Mouse (Mus musculus): ENCODE data around the gene Izumo2. TPM values are rescaled to one million over a fixed set of nuclear protein-coding genes. Genes with fewer than 3 reads are reported as not detected.
"Not testable (repeated sequence)": the region's sequence is repeated elsewhere in the genome, so short reads cannot be mapped to it uniquely, and the experiment has no call there.

Gene Izumo2
- polyA plus RNA-seq, 1 experiment from 2014 or later, result not detected

DNA sequence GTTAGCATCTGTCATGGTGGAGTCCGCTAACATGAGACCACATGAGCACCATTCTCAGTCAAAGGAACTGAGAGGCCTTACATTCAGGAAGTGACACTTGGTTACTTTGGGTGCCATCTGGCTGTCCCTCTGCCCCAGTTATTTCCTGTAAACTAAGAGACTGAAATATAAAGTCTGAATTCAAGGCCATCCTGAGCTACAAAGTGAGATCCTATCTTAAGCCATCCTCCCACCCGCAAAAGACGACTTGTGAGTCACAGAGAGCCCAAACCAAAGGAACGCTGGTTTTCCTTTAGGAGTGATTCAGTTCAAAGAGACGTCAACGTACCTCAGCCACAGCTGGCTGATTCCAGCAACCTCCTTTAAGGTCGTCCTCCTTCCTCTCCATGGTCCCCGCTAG is 32.8 kb downstream of the Izumo2 start:
- H3K4me3 ChIP-seq, result no peak overlapping the region
- H3K27ac ChIP-seq, result no peak overlapping the region
- H3K4me2 ChIP-seq (replicated peaks), result no peak overlapping the region
- no peaks in the 10 kb centered on the region for H3K36me3 ChIP-seq
- H3K9me3 ChIP-seq, result no peaks in the 10 kb centered on the region
- ATAC-seq (ENCODE audit: low FRiP score, low read depth), result no peak
- peaks cover 5% of the 10 kb centered on the region; the same call in 1 of the 2 replicates for H3K4me1 ChIP-seq
- WGBS, result 77% methylated on average over 8 of the region's 8 CpGs
- H3K27me3 ChIP-seq, result no peaks in the 10 kb centered on the region
- no peak overlapping the region for H3K9ac ChIP-seq

DNA sequence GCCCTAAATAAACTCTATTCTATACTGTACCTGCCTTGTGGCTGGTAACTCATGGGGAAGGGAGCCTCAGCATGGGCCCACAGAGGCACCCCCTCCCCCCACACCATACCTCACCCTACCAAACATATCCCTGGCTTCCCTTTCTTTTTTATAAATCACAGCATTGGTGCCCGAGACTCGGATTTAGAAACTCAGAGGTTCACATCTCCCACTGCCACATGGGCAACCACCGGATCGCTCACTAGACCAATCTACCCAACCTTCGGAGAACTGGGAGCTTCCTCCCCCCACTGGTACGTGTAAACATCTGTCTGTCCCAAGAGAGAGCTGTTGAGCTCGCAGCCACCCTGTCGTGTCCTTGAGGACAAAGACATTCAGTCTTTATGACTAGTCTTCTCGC is 35.7 kb downstream of the Izumo2 start:
- Histone ChIP-seq H3K4me2 (replicated peaks) (peak overlapping the region; percentile 76), H3K9ac (peak overlapping the region; percentile 67; the same call in 1 of the 2 replicates), H3K9me3 (no peaks in the 10 kb centered on the region), H3K27ac (no peak overlapping the region), H3K4me1 (peaks cover 18% of the 10 kb centered on the region), H3K4me3 (peak overlapping the region; percentile 48; the same call in 1 of the 2 replicates), H3K27me3 (no peaks in the 10 kb centered on the region), H3K36me3 (no peaks in the 10 kb centered on the region)
- ATAC-seq (ENCODE audit: low FRiP score, low read depth), result no peak
- WGBS, result 49% methylated on average over 9 of the region's 9 CpGs

DNA sequence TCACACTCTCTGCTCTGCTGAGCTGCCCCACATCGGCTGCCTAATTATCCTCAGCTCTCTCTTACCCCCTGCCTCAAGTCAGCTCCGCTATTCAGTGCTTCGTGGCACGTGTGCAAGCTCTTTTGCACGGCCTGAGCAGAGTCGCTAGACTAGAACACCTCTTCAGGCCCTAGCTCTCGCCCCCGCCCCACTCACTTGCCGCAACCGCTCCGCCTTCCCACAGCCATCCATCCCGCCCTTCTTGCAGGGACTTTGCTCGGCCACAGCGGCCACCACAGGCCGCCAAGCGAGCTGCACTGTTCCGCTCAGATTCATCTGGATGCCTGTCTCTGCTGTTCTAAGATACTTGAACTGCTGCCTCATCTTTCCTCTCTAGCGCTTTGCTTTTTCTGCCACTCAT is 36.5 kb downstream of the Izumo2 start:
- ATAC-seq (ENCODE audit: low FRiP score, low read depth), result peak; percentile 54; the same call in 1 of the 2 replicates

DNA sequence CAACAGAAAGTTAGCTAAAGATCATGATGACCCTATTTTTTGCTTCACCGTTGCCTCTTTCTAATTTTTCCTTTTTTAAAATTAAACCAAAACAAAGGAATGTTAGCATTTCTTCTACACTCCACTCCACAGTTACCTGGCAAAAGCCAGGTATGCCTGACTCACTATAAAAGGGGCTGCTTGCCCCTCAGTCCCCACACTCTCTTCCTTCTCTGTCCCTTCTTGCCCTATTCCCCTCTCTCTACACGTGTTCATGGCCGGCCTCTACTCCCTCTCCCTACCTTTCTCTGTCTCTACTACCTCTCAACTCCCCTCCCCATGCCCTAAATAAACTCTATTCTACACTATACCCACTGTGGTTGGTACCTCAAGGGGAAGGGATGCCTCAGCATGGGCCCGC is 38.6 kb downstream of the Izumo2 start:
- Histone ChIP-seq H3K4me2 (replicated peaks) (peak overlapping the region; percentile 71), H3K27ac (no peak overlapping the region), H3K36me3 (peaks cover 3% of the 10 kb centered on the region), H3K4me1 (peaks cover 22% of the 10 kb centered on the region), H3K9me3 (no peaks in the 10 kb centered on the region), H3K27me3 (no peaks in the 10 kb centered on the region), H3K4me3 (peak overlapping the region; percentile 62), H3K9ac (0 out of 2 replicates have a peak overlapping the region, but pooled peaks have one; percentile 50)
- ATAC-seq (ENCODE audit: low FRiP score, low read depth), result no peak
- 66% methylated on average over 4 of the region's 4 CpGs for WGBS

More for the DNA sequence above, 36.5 kb downstream of the Izumo2 start:
- no peak overlapping the region for H3K27ac ChIP-seq
- H3K4me1 ChIP-seq, result peaks cover 22% of the 10 kb centered on the region
- peak overlapping the region; percentile 48 for H3K4me3 ChIP-seq
- peak overlapping the region; percentile 76 for H3K4me2 ChIP-seq (replicated peaks)
- peak overlapping the region; percentile 67 for H3K9ac ChIP-seq
- H3K27me3 ChIP-seq, result no peaks in the 10 kb centered on the region
- under 1% methylated on average over 18 of the region's 18 CpGs for WGBS
- no peaks in the 10 kb centered on the region for H3K36me3 ChIP-seq
- H3K9me3 ChIP-seq, result no peaks in the 10 kb centered on the region

- Histone ChIP-seq H3K27ac (peak within 1 kb of the TSS; percentile 94), H3K4me2 (replicated peaks) (peak within 1 kb of the TSS; percentile 71), H3K36me3 (peaks cover 15% of the 10 kb centered on the region), H3K4me1 (peaks cover 22% of the 10 kb centered on the region), H3K27me3 (no peaks in the 10 kb centered on the region), H3K9ac (peak within 1 kb of the TSS; percentile 69), H3K4me3 (peak within 1 kb of the TSS; percentile 62), H3K9me3 (no peaks in the 10 kb centered on the region)
- under 1% methylated on average over 44 of the region's 44 CpGs for WGBS
- ATAC-seq (ENCODE audit: low FRiP score, low read depth), result peak; percentile 99
Observed at GRCm38 (mm10) chr7:44748101-44749044, 39.8 kb downstream of the Izumo2 start, which contains the start of gene Vrk3. Gene Vrk3, plus strand, starts transcription at chr7:44748413.

GRCm38 (mm10) chr7:44750950-44751349 is 42.4 kb downstream of the Izumo2 start, which contains the start of gene Zfp473:
Gene Zfp473, minus strand, starts transcription at chr7:44751050.
- H3K27me3 ChIP-seq; H3K4me3 ChIP-seq; H3K9ac ChIP-seq; H3K27ac ChIP-seq; ATAC-seq (ENCODE audit: low FRiP score, low read depth); H3K4me2 ChIP-seq (replicated peaks); H3K9me3 ChIP-seq: not testable (repeated sequence)
- H3K4me1 ChIP-seq, result peaks cover 17% of the 10 kb centered on the region
- peaks cover 41% of the 10 kb centered on the region for H3K36me3 ChIP-seq
- WGBS, result 87% methylated on average over 1 of the region's 1 CpGs

GRCm38 (mm10) chr7:44757164-44757563 is 48.6 kb downstream of the Izumo2 start:
- no peak overlapping the region for H3K4me3 ChIP-seq
- H3K4me1 ChIP-seq, result no peaks in the 10 kb centered on the region
- H3K36me3 ChIP-seq, result peaks cover 97% of the 10 kb centered on the region
- H3K27ac ChIP-seq, result no peak overlapping the region
- H3K9me3 ChIP-seq, result no peaks in the 10 kb centered on the region
- ATAC-seq (ENCODE audit: low FRiP score, low read depth), result no peak
- 85% methylated on average over 2 of the region's 2 CpGs for WGBS
- no peak overlapping the region for H3K9ac ChIP-seq
- H3K27me3 ChIP-seq, result no peaks in the 10 kb centered on the region
- H3K4me2 ChIP-seq (replicated peaks), result no peak overlapping the region

- no peak for ATAC-seq (ENCODE audit: low FRiP score, low read depth)
- H3K9ac ChIP-seq, result no peak overlapping the region
- peaks cover 97% of the 10 kb centered on the region for H3K36me3 ChIP-seq
- no peak overlapping the region for H3K4me3 ChIP-seq
- H3K4me1 ChIP-seq, result no peaks in the 10 kb centered on the region
- H3K27me3 ChIP-seq, result no peaks in the 10 kb centered on the region
- no peak overlapping the region for H3K27ac ChIP-seq
- H3K4me2 ChIP-seq (replicated peaks), result no peak overlapping the region
- H3K9me3 ChIP-seq, result no peaks in the 10 kb centered on the region
Observed at GRCm38 (mm10) chr7:44760366-44760765, 51.8 kb downstream of the Izumo2 start.

- Histone ChIP-seq H3K4me3 (no peak overlapping the region), H3K9me3 (no peaks in the 10 kb centered on the region), H3K27me3 (no peaks in the 10 kb centered on the region), H3K9ac (no peak overlapping the region), H3K27ac (no peak overlapping the region), H3K4me1 (no peaks in the 10 kb centered on the region), H3K4me2 (replicated peaks) (no peak overlapping the region), H3K36me3 (peaks cover 95% of the 10 kb centered on the region)
- no peak for ATAC-seq (ENCODE audit: low FRiP score, low read depth)
- 86% methylated on average over 5 of the region's 5 CpGs for WGBS
Observed at GRCm38 (mm10) chr7:44768129-44768528, 59.6 kb downstream of the Izumo2 start.

Other genes starting within 250 kb of the Izumo2 start
- gene Aspdh, start 243.4 kb upstream of the Izumo2 start, polyA plus RNA-seq (2015; fragmentation: Nextera tagmentation; extraction: Ambion mirVana), result 0.36 TPM in 1 of 2 replicates, not detected in the other
- 87.7 and 91.3 TPM in 2 replicates for gene Josd2, start 240.8 kb upstream of the Izumo2 start, polyA plus RNA-seq (2015; fragmentation: Nextera tagmentation; extraction: Ambion mirVana)
- 104 and 106 TPM in 2 replicates for gene Emc10, start 212.2 kb upstream of the Izumo2 start, polyA plus RNA-seq (2015; fragmentation: Nextera tagmentation; extraction: Ambion mirVana)
- 22.4 and 22.9 TPM in 2 replicates for gene Fam71e1, start 212.2 kb upstream of the Izumo2 start, polyA plus RNA-seq (2015; fragmentation: Nextera tagmentation; extraction: Ambion mirVana)
- 0.08 and 0.10 TPM in 2 replicates for gene Mybpc2, start 184.1 kb upstream of the Izumo2 start, polyA plus RNA-seq (2015; fragmentation: Nextera tagmentation; extraction: Ambion mirVana)
- 0.19 and 0.25 TPM in 2 replicates for gene Spib, start 176.7 kb upstream of the Izumo2 start, polyA plus RNA-seq (2015; fragmentation: Nextera tagmentation; extraction: Ambion mirVana)
- gene Pold1, start 159.9 kb upstream of the Izumo2 start, polyA plus RNA-seq (2015; fragmentation: Nextera tagmentation; extraction: Ambion mirVana), result 101 and 105 TPM in 2 replicates
- 70.5 and 72.4 TPM in 2 replicates for gene Nr1h2, start 154.8 kb upstream of the Izumo2 start, polyA plus RNA-seq (2015; fragmentation: Nextera tagmentation; extraction: Ambion mirVana)
- 1.0 and 1.3 TPM in 2 replicates for gene Napsa, start 136.4 kb upstream of the Izumo2 start, polyA plus RNA-seq (2015; fragmentation: Nextera tagmentation; extraction: Ambion mirVana)
- 0.43 and 0.51 TPM in 2 replicates for gene Kcnc3, start 118.1 kb upstream of the Izumo2 start, polyA plus RNA-seq (2015; fragmentation: Nextera tagmentation; extraction: Ambion mirVana)
- 1.8 and 4.0 TPM in 2 replicates for gene Myh14, start 37.9 kb upstream of the Izumo2 start, polyA plus RNA-seq (2015; fragmentation: Nextera tagmentation; extraction: Ambion mirVana)
- 35.0 and 37.2 TPM in 2 replicates for gene Vrk3, start 39.7 kb downstream of the Izumo2 start, polyA plus RNA-seq (2015; fragmentation: Nextera tagmentation; extraction: Ambion mirVana)
- 1.7 and 1.8 TPM in 2 replicates for gene Zfp473, start 42.3 kb downstream of the Izumo2 start, polyA plus RNA-seq (2015; fragmentation: Nextera tagmentation; extraction: Ambion mirVana)
- 97.3 and 102 TPM in 2 replicates for gene Nup62, start 107.3 kb downstream of the Izumo2 start, polyA plus RNA-seq (2015; fragmentation: Nextera tagmentation; extraction: Ambion mirVana)
- gene Il4i1, start 107.6 kb downstream of the Izumo2 start, polyA plus RNA-seq (2015; fragmentation: Nextera tagmentation; extraction: Ambion mirVana), result 1.4 and 2.5 TPM in 2 replicates
- 3.2 and 3.6 TPM in 2 replicates for gene Atf5, start 107.9 kb downstream of the Izumo2 start, polyA plus RNA-seq (2015; fragmentation: Nextera tagmentation; extraction: Ambion mirVana)
- gene Akt1s1, start 140.2 kb downstream of the Izumo2 start, polyA plus RNA-seq (2015; fragmentation: Nextera tagmentation; extraction: Ambion mirVana), result 112 and 122 TPM in 2 replicates
- gene Tbc1d17, start 140.3 kb downstream of the Izumo2 start, polyA plus RNA-seq (2015; fragmentation: Nextera tagmentation; extraction: Ambion mirVana), result 86.0 and 90.5 TPM in 2 replicates
- gene Pnkp, start 148.4 kb downstream of the Izumo2 start, polyA plus RNA-seq (2015; fragmentation: Nextera tagmentation; extraction: Ambion mirVana), result 33.1 and 33.9 TPM in 2 replicates
- 502 and 514 TPM in 2 replicates for gene Ptov1, start 161.0 kb downstream of the Izumo2 start, polyA plus RNA-seq (2015; fragmentation: Nextera tagmentation; extraction: Ambion mirVana)
- gene Med25, start 184.0 kb downstream of the Izumo2 start, polyA plus RNA-seq (2015; fragmentation: Nextera tagmentation; extraction: Ambion mirVana), result 118 and 119 TPM in 2 replicates
- gene Fuz, start 187.3 kb downstream of the Izumo2 start, polyA plus RNA-seq (2015; fragmentation: Nextera tagmentation; extraction: Ambion mirVana), result 23.0 and 25.8 TPM in 2 replicates
- 76.1 and 81.6 TPM in 2 replicates for gene Ap2a1, start 220.8 kb downstream of the Izumo2 start, polyA plus RNA-seq (2015; fragmentation: Nextera tagmentation; extraction: Ambion mirVana)
- 0.23 and 0.25 TPM in 2 replicates for gene Tsks, start 234.5 kb downstream of the Izumo2 start, polyA plus RNA-seq (2015; fragmentation: Nextera tagmentation; extraction: Ambion mirVana)

Data from limb, embryonic 13.5 days (tissue).